Mouse (Mus musculus): ENCODE measurements around the gene Gm18336. TPM values are rescaled to one million over a fixed set of nuclear protein-coding genes. Genes with fewer than 3 reads are reported as not detected.
"Not testable (repeated sequence)": the region's sequence is repeated elsewhere in the genome, so short reads cannot be mapped to it uniquely, and the experiment has no call there.

The Gm18336 gene
- under 1 TPM in 1 of 2 experiments, not detected in 1; 0.23 TPM for total RNA-seq (2021)

DNA sequence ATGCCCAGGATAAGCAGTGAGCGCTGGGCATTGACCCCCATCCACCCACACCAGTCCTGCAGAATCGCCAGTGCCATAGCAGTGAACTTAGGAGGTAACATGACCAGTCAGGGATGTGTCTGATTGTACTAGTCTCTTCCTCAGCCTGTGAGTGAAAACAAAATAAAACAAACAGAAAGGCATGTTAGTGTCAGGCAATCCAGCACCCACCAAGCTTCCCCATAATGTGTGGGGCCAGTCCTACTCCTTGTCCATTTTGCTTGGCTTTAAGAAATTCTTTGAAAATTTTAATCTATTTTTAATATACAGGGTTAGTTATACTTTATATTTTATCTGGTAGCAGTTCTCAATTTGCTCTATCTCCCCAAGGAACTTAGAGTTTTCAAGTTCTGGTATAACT is at the start of gene Gm18336:
Gene Gm18336, minus strand, starts transcription at position 101 of the 400 bp plus-strand sequence.
- intact Hi-C loops (cut with DNase I); DNase-seq (ENCODE audit: low spot score in 2 of 2): not testable (repeated sequence)

DNA sequence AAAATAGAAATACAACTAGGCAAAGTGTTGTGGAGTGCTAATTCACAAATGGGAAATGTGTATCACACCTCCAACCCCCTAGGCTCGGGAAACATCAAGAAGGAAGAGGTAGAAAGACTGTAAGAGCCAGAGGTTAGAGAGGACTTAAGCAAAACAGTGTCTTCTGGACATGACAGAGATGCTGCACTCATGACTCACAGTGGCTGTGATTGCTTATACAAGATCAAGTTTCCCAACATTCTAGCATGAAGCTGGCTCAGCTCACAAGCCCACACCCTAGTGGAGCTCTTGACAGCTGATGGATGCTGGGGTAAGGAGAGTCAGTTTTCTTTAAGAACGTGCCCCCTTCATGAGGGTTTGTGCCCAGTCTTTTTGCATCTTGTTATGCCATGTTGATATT is 42.9 kb upstream of the Gm18336 start:
- intact Hi-C loops (cut with DNase I), result no loop called here
- DNase-seq (ENCODE audit: low spot score in 2 of 2), result peak in 1 of 2 experiments; percentile 44

DNA sequence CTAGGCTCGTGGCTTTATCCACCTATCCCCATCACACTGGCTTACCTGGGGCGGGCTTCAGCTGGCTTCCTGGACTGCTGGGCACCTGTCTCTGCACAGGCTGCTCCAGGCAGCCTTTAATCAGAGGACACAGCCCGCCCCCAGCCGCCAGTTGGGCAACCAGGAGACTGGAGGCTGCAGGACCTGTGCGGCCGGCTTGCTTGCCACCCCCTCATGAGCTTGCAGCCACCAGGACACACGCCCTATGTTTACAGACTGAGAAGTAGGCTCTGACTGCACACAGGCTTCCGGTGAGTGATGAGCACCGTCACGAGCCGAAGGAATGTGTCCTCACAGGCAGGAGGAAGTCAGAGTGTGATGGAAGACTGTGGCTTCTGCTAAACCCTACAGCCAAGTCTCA is 36.7 kb upstream of the Gm18336 start, which contains the start of gene Trex2:
Gene Trex2, minus strand, starts transcription at position 93 of the 400 bp plus-strand sequence.
- intact Hi-C loops (cut with DNase I), result loop anchor here (10.0 kb wide), 1 partner anchor 380 kb away; no protein-coding TSS in a partner anchor
- no peak for DNase-seq (ENCODE audit: low spot score in 2 of 2)

DNA sequence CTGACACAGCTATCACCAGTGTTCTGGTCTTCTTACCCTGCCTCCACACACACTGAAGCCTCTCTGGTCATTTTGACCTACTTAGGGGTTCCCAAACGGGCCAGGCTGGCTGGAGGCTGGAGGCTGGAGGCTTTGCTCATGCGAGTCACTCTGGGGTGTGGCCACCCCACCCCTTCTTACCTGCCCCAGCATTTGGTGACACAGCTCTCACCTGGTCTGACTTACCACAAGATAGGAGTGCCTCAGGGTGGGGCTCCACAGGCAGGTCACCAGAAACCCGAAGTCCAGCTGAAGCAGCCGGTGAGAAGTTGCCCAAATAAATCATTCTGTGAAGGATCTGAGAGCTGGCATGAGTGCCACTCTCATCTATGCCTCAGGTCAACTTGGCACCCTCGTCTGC is 34.3 kb upstream of the Gm18336 start:
- intact Hi-C loops (cut with DNase I), result loop anchor here (10.0 kb wide), 1 partner anchor 378 kb away; no protein-coding TSS in a partner anchor
- no peak for DNase-seq (ENCODE audit: low spot score in 2 of 2)

DNA sequence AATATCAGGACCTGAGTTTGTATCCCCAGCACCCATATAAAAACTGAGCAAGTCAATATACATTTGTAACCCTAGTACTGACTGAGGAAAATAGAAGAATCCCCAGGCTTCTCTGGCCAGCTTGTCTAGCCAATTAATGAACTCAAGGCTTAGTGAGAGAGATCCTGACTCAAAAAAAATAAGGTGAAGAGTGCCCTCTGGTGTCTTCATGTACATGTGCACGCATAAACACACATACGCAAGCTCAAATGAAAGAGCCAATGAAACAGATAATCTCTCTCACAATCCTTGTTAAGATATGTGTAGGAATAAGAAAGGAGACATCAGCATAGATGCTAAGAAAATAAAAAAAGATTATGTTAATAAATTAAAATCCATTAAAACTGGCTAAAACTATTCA is 31.5 kb upstream of the Gm18336 start:
- DNase-seq (ENCODE audit: low spot score in 2 of 2), result peak in 1 of 2 experiments; percentile 22
- intact Hi-C loops (cut with DNase I), result loop anchor here (1.0 to 10.0 kb wide), 2 partner anchors 118 to 375 kb away; no protein-coding TSS in a partner anchor

DNA sequence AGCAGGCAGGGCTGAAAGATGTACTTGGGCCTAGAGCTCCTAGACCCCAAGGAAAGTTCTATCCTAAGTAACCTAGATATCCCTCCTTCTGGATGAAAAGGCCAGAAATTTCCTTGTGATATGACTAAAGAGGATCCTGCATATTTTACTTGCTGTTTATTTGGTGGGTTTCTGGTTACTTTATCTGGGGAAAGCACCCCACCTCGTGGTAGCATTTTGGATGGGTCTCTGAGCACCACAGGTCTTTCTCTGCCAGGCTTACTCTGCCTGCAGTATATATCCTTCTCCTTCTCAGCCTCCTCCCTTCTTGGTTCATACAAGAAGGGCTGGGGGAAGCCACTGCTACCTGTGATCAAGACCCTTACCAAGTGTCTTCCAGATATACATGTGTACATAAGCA is 14.2 kb upstream of the Gm18336 start:
- peak in 1 of 2 experiments; percentile 1 for DNase-seq (ENCODE audit: low spot score in 2 of 2)
- intact Hi-C loops (cut with DNase I), result no loop called here

DNA sequence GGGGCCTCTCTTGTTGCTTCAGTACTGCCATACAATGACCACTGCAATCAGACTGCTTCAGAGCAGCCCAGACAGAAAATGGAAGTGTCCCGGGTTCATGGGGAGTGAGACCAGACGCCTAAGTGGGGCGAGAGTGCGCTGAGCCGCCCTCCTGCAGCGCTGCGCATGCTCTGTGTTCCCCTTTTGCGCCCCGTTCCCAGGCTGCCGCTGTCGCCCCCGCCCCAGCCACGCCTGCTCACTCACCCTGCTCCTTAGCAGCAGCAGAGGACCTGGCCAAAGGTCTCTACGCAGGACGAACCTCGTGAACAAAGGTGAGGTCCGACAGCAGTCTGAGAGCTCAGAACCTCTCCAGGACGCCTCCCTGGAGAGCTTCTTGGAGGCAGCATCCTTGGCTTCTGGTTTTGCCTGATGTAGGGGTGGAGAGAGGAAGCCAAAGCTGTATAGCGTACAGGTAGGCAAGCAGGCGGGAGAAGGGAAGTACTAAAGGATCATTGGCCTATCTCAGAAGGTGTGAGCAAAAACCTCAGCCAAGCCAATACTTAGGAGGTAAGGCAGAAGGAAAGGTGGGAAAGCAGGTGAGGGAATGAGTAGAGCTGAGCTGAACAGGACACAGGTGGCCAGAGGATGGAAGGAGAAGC is 12.5 kb upstream of the Gm18336 start, which contains the start of gene Zfp92:
Gene Zfp92, plus strand, starts transcription at position 217 of the 638 bp plus-strand sequence.
- intact Hi-C loops (cut with DNase I), result no loop called here
- DNase-seq (ENCODE audit: low spot score in 2 of 2), result peak; percentile 10 to 18

DNA sequence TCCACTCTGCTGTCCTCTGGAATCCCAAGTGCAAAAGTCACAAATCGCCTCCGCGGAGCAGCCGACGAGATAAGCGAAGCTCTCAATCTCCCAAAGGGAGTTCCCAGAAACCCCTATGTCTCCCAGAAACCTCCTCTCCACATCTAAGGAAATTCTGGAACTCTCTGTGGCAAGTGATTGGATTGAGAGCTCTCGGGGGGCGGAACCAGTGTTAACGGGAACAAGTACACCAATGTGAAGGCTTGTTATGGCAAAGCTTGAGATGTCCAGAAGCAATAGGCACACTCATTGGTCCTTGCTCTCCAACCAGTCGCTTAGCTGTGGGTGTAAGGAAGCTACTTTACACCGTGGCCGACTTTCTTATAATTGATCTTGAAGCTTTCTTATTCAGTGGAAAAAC is 3.1 kb upstream of the Gm18336 start:
- intact Hi-C loops (cut with DNase I), result no loop called here
- DNase-seq (ENCODE audit: low spot score in 2 of 2), result no peak

DNA sequence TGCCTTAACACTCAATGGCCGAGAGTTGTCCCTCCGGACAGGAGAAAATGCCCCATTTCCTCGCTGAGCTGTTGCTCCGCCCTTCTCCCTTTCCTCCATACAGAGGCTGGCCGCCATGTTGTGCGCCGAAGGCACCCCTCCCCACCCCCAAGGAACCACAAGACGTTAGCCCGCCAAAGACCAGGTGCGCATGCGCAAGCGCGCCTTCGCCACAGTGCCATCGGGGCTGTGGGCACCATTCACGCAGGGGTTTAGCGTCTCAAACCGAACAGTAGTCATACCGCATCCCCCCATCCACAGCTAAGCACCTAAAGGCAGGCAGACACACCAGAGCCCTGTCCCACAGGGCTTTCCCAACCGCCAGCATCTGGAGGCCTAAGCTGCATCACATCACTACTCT is 2.4 kb upstream of the Gm18336 start:
- intact Hi-C loops (cut with DNase I), result no loop called here
- DNase-seq (ENCODE audit: low spot score in 2 of 2), result no peak

DNA sequence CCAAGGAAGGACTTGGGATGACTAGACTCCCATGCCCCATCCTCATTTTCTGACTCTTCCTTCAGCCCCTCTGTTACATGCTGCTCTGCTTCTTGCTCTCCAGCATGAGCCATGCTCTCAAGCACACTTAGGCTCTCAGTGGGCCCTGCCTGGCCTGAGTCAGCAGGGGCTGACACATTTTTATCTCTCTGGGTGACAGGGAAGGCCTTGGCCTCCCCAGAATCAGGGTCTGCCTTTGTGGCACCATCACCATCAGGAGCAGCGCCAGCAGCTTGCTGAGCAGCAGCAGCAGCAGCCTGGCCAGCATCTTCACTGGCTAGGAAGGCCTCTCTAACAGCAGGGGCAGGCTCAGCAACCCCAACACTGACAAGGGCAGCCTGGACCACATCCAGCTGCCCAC is 2.1 kb downstream of the Gm18336 start:
- DNase-seq (ENCODE audit: low spot score in 2 of 2), result no peak
- intact Hi-C loops (cut with DNase I), result no loop called here

DNA sequence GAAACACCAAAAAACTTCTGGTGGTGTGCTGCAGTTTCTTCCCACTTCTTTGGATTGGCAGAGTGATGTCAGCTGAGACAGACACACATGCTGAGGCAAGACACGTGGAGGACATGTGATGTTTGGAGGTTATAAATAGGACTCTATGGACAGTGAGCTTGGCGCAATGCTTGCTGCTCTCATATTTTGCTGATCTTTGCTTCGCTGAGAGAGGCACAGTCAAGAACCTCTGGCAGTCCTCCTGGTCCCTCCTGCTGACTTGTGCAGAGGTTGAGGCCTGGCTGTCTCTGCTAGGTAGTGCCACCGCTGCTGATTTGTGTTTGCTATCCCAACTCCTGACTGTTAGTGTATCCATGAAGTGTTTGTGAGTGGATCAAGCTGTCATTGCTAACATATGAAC is 7.1 kb downstream of the Gm18336 start:
- intact Hi-C loops (cut with DNase I), result no loop called here
- no peak for DNase-seq (ENCODE audit: low spot score in 2 of 2)

DNA sequence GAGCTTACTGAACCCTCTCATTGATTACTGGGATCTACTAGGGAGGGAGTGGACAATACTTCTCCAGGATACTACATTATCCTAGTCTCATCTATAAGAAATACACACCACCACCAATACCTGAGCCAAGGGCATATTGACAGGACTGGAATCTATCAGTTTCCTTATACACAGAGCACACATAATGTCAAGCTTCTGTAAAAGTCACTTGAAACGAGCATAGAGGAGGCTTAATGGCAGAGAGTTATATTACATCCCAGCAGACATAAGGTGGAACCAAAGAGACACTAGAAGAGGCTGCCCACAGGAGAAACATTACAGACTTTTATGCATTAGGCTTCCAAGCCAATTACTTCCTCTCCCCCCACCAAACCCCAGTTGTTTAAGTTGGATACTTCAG is 13.6 kb downstream of the Gm18336 start:
- no peak for DNase-seq (ENCODE audit: low spot score in 2 of 2)
- intact Hi-C loops (cut with DNase I), result no loop called here

DNA sequence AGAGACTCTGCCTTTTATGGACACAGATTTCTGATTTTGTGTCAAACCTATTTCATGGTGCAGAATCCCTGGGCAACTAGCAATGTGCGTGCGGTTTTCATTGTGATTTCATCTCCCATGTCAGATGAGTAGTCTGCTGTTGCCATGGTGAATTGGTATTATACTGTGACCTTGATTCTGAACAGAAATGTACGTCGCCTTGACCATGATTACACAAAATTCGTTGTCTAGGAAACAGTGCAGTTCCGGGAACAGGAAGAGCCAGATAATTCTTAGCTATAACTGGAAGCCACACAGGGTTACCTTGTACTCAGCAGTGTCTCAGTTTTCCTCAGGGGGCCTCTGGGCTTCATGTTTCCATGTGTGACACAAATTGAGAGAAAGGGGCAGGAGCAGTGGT is 14.1 kb downstream of the Gm18336 start:
- peak; percentile 4 to 10 for DNase-seq (ENCODE audit: low spot score in 2 of 2)
- intact Hi-C loops (cut with DNase I), result no loop called here

DNA sequence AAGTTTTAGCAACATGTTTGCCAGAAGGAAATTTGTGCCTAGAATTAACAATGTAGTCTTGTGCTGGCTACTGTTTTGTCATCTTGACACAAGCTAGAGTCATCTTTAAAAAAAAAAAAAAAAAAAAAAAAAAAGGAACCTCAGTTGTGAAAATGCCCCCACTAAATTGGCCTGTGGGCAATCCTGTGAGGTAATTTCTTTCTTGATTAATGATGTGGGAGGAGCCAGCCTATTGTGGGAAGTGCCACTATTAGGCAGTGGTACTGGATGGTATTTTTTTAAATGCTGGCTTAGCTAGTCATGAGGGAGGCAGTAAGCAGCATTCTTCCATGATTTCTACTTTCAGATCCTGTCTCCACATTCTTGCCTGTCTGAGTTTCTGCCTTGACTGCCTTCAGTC is 35.2 kb downstream of the Gm18336 start:
- intact Hi-C loops (cut with DNase I), result no loop called here
- no peak for DNase-seq (ENCODE audit: low spot score in 2 of 2)

DNA sequence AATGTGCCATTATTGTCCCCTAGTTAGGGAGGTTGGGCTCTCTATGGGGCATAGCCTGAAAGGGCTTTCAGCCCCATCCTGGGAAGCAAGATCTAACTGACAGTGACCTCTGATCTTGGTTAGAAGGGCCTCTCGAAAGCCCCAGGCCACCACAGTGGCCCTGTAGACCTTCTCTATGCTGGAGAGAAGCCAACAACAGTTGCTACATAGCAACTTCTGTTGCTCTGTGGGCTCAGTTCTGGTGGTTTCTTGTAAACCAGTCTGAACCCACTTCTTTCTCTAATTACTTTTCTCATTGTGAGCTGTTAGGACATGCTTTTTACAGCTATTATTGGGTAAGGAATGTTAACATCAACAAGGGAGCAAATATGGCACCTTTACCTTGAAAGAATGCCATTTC is 41.8 kb downstream of the Gm18336 start:
- intact Hi-C loops (cut with DNase I), result no loop called here
- no peak for DNase-seq (ENCODE audit: low spot score in 2 of 2)

DNA sequence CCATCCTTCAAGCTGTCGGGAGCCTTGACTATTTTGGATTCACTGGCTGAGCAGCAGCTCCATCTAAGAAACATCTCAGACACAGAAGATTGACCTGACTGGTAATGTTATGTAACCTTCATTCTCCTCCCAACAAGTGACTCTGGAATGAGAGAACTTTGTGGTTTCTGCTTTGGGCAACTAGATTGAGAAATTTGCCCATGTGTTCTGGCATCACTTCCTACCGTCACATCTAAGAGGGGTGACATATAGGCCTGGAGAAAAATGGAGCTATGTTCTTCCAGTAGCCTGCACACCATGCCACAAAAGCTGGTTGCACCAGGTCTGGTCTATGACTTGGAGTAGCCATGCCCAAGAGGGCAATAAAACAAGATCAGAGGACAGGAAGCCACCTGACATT is 42.4 kb downstream of the Gm18336 start:
- intact Hi-C loops (cut with DNase I), result no loop called here
- no peak for DNase-seq (ENCODE audit: low spot score in 2 of 2)

Other genes starting within 250 kb of the Gm18336 start
- gene Xlr5b, start 249.9 kb downstream of the Gm18336 start, total RNA-seq (2021), result not detected
- under 1 TPM in 1 of 2 experiments, not detected in 1; 0.62 TPM for gene DXBay18, start 249.3 kb downstream of the Gm18336 start, total RNA-seq (2021)
- gene Spin2d, start 221.7 kb downstream of the Gm18336 start, total RNA-seq (2021), result not detected
- gene Xlr3b, start 206.5 kb downstream of the Gm18336 start, total RNA-seq (2021), result 1 to 10 TPM; 5.1 to 8.5 TPM
- gene Xlr4b, start 184.4 kb downstream of the Gm18336 start, total RNA-seq (2021), result under 1 TPM; 0.53 to 0.55 TPM
- 10 to 100 TPM; 15.0 to 21.2 TPM for gene F8a, start 170.4 kb downstream of the Gm18336 start, total RNA-seq (2021)
- not detected for gene Xlr4c, start 155.6 kb downstream of the Gm18336 start, total RNA-seq (2021)
- gene Xlr3c, start 133.3 kb downstream of the Gm18336 start, total RNA-seq (2021), result not detected
- not detected for gene Xlr5a, start 105.8 kb downstream of the Gm18336 start, total RNA-seq (2021)
- gene Xlr5c, start 105.8 kb downstream of the Gm18336 start, total RNA-seq (2021), result not detected
- not detected for gene Gm45015, start 61.9 kb downstream of the Gm18336 start, total RNA-seq (2021)
- 10 to 100 TPM; 16.6 to 19.0 TPM for gene Zfp275, start 56.1 kb downstream of the Gm18336 start, total RNA-seq (2021)
- gene Zfp92, start 12.4 kb upstream of the Gm18336 start, total RNA-seq (2021), result 1 to 10 TPM; 1.4 to 2.3 TPM
- not detected for gene Trex2, start 36.6 kb upstream of the Gm18336 start, total RNA-seq (2021)
- 1 to 10 TPM; 4.3 to 7.0 TPM for gene Haus7, start 60.3 kb upstream of the Gm18336 start, total RNA-seq (2021)
- 10 to 100 TPM; 17.4 to 20.3 TPM for gene Bgn, start 84.9 kb upstream of the Gm18336 start, total RNA-seq (2021)
- gene Atp2b3, start 104.3 kb upstream of the Gm18336 start, total RNA-seq (2021), result 10 to 100 TPM; 94.7 to 95.0 TPM
- gene Dusp9, start 240.7 kb upstream of the Gm18336 start, total RNA-seq (2021), result 1 to 10 TPM in 1 of 2 experiments, under 1 TPM in 1; 0.76 to 1.2 TPM

Data from left cerebral cortex, postnatal 25 days (tissue).